Mouse (Mus musculus): ENCODE measurements around the gene Ncdn. TPM values are rescaled to one million over a fixed set of nuclear protein-coding genes. Genes with fewer than 3 reads are reported as not detected.

Gene Ncdn
- polyA plus RNA-seq, 1 experiment = 10.2 TPM

DNA sequence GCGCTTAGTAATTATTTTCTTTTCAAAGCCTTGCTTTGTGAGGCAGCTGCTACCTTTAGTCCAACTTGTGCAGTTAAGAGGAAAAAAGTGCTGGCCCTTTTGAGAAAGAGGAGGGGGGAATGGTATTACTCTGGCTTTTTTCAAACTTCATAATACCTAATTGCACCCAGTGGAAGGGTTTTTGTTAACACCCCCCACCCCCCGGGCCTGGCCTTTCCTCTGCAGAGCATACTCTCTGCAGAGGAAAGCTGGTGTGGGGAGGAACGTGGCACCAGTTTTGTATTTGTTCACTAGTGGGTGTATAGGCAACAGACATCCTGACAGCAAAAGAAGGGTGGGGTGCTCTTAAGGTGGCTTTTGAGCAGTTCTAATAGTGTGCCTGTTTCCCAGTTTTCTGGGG, 28.6 kb upstream of the Ncdn start:
- Histone ChIP-seq H3K9ac (ENCODE audit: low read depth, poor library complexity, severe bottlenecking) (no peak overlapping the region), H3K27me3 (ENCODE audit: control insufficient read depth, insufficient read depth, low read length, poor library complexity, severe bottlenecking) (no peaks in the 10 kb centered on the region), H3K27ac (ENCODE audit: insufficient read depth, low read length) (no peak overlapping the region), H3K36me3 (ENCODE audit: control insufficient read depth, insufficient read depth, low read length, poor library complexity, severe bottlenecking) (no peaks in the 10 kb centered on the region), H3K4me1 (ENCODE audit: control insufficient read depth, insufficient read depth, low read length) (no peaks in the 10 kb centered on the region), H3K4me3 (ENCODE audit: low read depth, low read length) (no peak overlapping the region), H3K9me3 (replicated peaks; ENCODE audit: control insufficient read depth, insufficient read depth, low read length, poor library complexity, severe bottlenecking) (no peaks in the 10 kb centered on the region)
- TF ChIP-seq EP300 (IDR thresholded peaks at IDR 0.05; ENCODE audit: insufficient read depth, low read depth, low read length) (no peak), CTCF (IDR thresholded peaks at IDR 0.05; ENCODE audit: low read depth, low read length) (no peak), POLR2A (IDR thresholded peaks at IDR 0.05; ENCODE audit: insufficient read depth, low read length) (no peak)

DNA sequence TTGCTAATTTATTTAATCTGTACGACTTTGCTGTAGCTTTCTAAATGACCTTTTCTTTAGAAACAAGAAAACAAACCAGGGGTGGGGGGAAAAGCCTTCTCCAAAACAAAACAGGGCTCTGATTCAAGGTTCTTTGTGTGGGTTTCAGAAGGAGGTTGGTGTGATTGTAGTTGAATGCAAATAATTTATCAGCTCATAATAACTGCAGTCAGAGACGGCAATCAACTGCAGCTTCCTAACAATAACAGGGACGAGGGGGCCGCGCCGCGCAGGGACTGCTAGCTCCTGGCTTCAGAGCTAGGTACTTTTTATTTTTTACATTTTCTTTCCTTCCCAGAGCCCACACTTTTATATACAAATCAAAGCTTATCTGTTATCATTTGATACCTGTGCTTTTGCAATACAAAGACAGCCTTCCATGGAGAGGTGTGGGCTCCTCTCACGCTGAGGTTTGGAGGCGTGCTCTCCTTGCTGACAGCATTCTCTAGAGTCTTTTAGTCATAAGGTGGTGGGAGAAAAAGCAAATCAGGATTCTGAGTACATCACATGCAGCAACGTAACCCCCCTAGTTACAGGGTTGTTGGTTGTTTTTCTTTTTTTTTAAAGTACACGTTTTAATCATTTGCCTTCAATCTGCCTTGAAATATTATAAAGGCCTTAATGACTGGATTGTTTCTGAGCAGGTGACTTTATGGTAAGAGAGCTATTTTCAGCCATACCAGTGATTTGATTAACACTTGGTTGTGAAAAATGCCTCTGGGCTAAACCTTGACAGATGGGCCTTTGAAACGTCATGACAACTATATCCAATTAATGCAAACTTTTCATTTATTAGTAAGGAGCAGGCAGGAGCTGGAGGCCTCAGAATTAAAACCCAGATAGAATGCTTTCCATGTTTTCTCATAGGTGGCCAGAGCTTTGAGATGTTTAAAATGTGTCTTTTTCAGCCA, 26.9 kb upstream of the Ncdn start:
- TF ChIP-seq EP300 (IDR thresholded peaks at IDR 0.05; ENCODE audit: insufficient read depth, low read depth, low read length) (no peak), POLR2A (IDR thresholded peaks at IDR 0.05; ENCODE audit: insufficient read depth, low read length) (no peak), CTCF (IDR thresholded peaks at IDR 0.05; ENCODE audit: low read depth, low read length) (no peak)
- Histone ChIP-seq H3K36me3 (ENCODE audit: control insufficient read depth, insufficient read depth, low read length, poor library complexity, severe bottlenecking) (no peaks in the 10 kb centered on the region), H3K9me3 (replicated peaks; ENCODE audit: control insufficient read depth, insufficient read depth, low read length, poor library complexity, severe bottlenecking) (no peaks in the 10 kb centered on the region), H3K4me1 (ENCODE audit: control insufficient read depth, insufficient read depth, low read length) (no peaks in the 10 kb centered on the region), H3K4me3 (ENCODE audit: low read depth, low read length) (no peak overlapping the region), H3K27me3 (ENCODE audit: control insufficient read depth, insufficient read depth, low read length, poor library complexity, severe bottlenecking) (no peaks in the 10 kb centered on the region), H3K9ac (ENCODE audit: low read depth, poor library complexity, severe bottlenecking) (no peak overlapping the region), H3K27ac (ENCODE audit: insufficient read depth, low read length) (no peak overlapping the region)

DNA sequence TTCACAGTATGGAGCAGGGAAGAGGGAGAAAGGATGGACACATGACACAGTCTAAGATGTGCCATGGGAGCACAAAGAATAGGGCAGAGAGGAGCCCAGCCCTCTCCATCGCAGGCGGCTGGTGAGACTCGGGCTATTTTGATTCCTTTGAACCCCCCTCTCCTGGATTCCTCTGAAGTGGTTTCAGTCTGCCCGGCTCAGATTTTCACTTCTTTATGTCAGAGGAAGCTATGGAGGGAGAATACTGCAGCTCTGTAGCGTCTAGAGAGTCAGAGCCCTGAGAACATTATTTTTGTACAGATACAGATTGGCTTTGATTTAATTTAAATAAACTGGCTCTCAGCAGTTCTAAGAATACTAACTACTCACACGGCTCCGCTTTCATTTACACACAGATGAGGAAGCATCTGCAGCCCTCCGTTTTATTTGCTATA, 25.9 kb upstream of the Ncdn start:
- TF ChIP-seq CTCF (IDR thresholded peaks at IDR 0.05; ENCODE audit: low read depth, low read length) = no peak
- no peak for TF ChIP-seq EP300 (IDR thresholded peaks at IDR 0.05; ENCODE audit: insufficient read depth, low read depth, low read length)
- no peak for TF ChIP-seq POLR2A (IDR thresholded peaks at IDR 0.05; ENCODE audit: insufficient read depth, low read length)
- no peak overlapping the region for H3K27ac ChIP-seq (ENCODE audit: insufficient read depth, low read length)
- no peaks in the 10 kb centered on the region for H3K27me3 ChIP-seq (ENCODE audit: control insufficient read depth, insufficient read depth, low read length, poor library complexity, severe bottlenecking)
- no peak overlapping the region for H3K9ac ChIP-seq (ENCODE audit: low read depth, poor library complexity, severe bottlenecking)
- H3K9me3 ChIP-seq (replicated peaks; ENCODE audit: control insufficient read depth, insufficient read depth, low read length, poor library complexity, severe bottlenecking) = no peaks in the 10 kb centered on the region
- H3K4me1 ChIP-seq (ENCODE audit: control insufficient read depth, insufficient read depth, low read length) = no peaks in the 10 kb centered on the region
- H3K36me3 ChIP-seq (ENCODE audit: control insufficient read depth, insufficient read depth, low read length, poor library complexity, severe bottlenecking) = no peaks in the 10 kb centered on the region
- no peak overlapping the region for H3K4me3 ChIP-seq (ENCODE audit: low read depth, low read length)

DNA sequence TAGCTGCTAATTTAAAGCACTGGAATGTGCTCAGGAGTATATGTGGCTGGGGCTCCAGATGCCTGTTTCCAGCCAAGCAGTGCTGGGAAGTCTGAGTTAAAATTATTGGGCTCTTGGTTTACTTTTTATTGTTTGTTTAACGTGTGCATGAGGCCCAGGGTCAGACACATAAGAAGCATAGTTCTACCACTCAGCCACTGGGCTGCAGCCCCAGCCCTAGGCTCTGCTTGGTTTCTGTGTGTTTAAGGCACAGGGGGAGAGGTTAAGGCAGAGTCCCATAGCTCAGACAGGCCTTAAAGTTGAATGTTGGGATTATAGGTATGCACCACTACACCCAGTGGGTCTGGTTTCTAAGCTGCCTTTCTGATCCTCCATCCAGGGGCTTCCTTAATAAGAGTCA, 21.9 kb upstream of the Ncdn start:
- Histone ChIP-seq H3K9ac (ENCODE audit: low read depth, poor library complexity, severe bottlenecking) (no peak overlapping the region), H3K4me3 (ENCODE audit: low read depth, low read length) (no peak overlapping the region), H3K27ac (ENCODE audit: insufficient read depth, low read length) (no peak overlapping the region), H3K4me1 (ENCODE audit: control insufficient read depth, insufficient read depth, low read length) (no peaks in the 10 kb centered on the region), H3K27me3 (ENCODE audit: control insufficient read depth, insufficient read depth, low read length, poor library complexity, severe bottlenecking) (no peaks in the 10 kb centered on the region), H3K9me3 (replicated peaks; ENCODE audit: control insufficient read depth, insufficient read depth, low read length, poor library complexity, severe bottlenecking) (no peaks in the 10 kb centered on the region), H3K36me3 (ENCODE audit: control insufficient read depth, insufficient read depth, low read length, poor library complexity, severe bottlenecking) (no peaks in the 10 kb centered on the region)
- no peak for TF ChIP-seq EP300 (IDR thresholded peaks at IDR 0.05; ENCODE audit: insufficient read depth, low read depth, low read length)
- TF ChIP-seq CTCF (IDR thresholded peaks at IDR 0.05; ENCODE audit: low read depth, low read length) = no peak
- no peak for TF ChIP-seq POLR2A (IDR thresholded peaks at IDR 0.05; ENCODE audit: insufficient read depth, low read length)

DNA sequence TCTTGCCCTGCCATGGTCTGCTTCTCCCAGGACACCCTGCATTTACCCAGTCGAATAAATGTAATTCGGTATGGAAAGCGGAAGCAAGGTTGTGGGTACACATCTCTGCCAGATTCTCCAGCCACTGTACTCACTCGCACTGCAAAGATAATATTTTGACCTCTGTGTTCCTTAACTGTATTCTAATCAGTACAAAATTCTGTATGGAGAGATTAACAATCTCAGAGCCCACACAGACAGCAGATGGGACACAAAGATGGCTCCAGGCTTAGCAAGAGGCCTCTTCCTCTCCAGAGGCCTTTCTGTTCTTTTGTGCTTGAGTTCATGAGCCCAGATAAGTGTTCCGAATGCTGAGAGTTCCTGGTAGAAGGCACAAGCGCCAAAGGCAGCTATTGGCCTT, 20.6 kb upstream of the Ncdn start:
- TF ChIP-seq CTCF (IDR thresholded peaks at IDR 0.05; ENCODE audit: low read depth, low read length) = no peak
- H3K9me3 ChIP-seq (replicated peaks; ENCODE audit: control insufficient read depth, insufficient read depth, low read length, poor library complexity, severe bottlenecking) = no peaks in the 10 kb centered on the region
- H3K36me3 ChIP-seq (ENCODE audit: control insufficient read depth, insufficient read depth, low read length, poor library complexity, severe bottlenecking) = no peaks in the 10 kb centered on the region
- no peaks in the 10 kb centered on the region for H3K4me1 ChIP-seq (ENCODE audit: control insufficient read depth, insufficient read depth, low read length)
- no peaks in the 10 kb centered on the region for H3K27me3 ChIP-seq (ENCODE audit: control insufficient read depth, insufficient read depth, low read length, poor library complexity, severe bottlenecking)
- H3K4me3 ChIP-seq (ENCODE audit: low read depth, low read length) = no peak overlapping the region
- H3K27ac ChIP-seq (ENCODE audit: insufficient read depth, low read length) = no peak overlapping the region
- H3K9ac ChIP-seq (ENCODE audit: low read depth, poor library complexity, severe bottlenecking) = no peak overlapping the region

DNA sequence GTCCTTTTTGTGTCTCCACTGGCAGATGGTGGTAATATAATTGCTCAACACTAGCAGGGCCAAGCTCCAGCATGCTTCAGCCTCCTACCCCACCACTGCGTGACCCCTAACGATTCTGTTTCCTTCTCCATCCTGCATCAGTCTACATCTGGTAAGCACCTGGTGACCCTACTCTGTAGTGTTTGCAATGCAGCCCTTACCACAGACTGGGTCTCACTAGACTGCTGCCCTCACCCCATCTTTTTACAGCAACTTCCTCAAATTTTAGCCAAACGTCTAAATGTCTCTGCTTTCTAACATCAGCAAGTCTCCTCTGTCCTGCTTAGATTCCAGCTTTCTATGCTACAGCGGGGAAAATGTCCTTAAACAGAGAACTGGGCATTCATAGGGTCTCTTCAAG, 17.6 kb upstream of the Ncdn start:
- H3K36me3 ChIP-seq (ENCODE audit: control insufficient read depth, insufficient read depth, low read length, poor library complexity, severe bottlenecking) = no peaks in the 10 kb centered on the region
- H3K27ac ChIP-seq (ENCODE audit: insufficient read depth, low read length) = no peak overlapping the region
- H3K27me3 ChIP-seq (ENCODE audit: control insufficient read depth, insufficient read depth, low read length, poor library complexity, severe bottlenecking) = no peaks in the 10 kb centered on the region
- no peaks in the 10 kb centered on the region for H3K4me1 ChIP-seq (ENCODE audit: control insufficient read depth, insufficient read depth, low read length)
- TF ChIP-seq POLR2A (IDR thresholded peaks at IDR 0.05; ENCODE audit: insufficient read depth, low read length) = no peak
- no peak for TF ChIP-seq EP300 (IDR thresholded peaks at IDR 0.05; ENCODE audit: insufficient read depth, low read depth, low read length)
- TF ChIP-seq CTCF (IDR thresholded peaks at IDR 0.05; ENCODE audit: low read depth, low read length) = no peak
- no peaks in the 10 kb centered on the region for H3K9me3 ChIP-seq (replicated peaks; ENCODE audit: control insufficient read depth, insufficient read depth, low read length, poor library complexity, severe bottlenecking)
- H3K9ac ChIP-seq (ENCODE audit: low read depth, poor library complexity, severe bottlenecking) = no peak overlapping the region
- H3K4me3 ChIP-seq (ENCODE audit: low read depth, low read length) = no peak overlapping the region

Data from ES-Bruce4 (cell line).